Mouse (Mus musculus): ENCODE measurements around the gene Psmg4. TPM values are rescaled to one million over a fixed set of nuclear protein-coding genes. Genes with fewer than 3 reads are reported as not detected.

Gene Psmg4
- polyA plus RNA-seq, 1 experiment from 2014 or later = 124 TPM

DNA sequence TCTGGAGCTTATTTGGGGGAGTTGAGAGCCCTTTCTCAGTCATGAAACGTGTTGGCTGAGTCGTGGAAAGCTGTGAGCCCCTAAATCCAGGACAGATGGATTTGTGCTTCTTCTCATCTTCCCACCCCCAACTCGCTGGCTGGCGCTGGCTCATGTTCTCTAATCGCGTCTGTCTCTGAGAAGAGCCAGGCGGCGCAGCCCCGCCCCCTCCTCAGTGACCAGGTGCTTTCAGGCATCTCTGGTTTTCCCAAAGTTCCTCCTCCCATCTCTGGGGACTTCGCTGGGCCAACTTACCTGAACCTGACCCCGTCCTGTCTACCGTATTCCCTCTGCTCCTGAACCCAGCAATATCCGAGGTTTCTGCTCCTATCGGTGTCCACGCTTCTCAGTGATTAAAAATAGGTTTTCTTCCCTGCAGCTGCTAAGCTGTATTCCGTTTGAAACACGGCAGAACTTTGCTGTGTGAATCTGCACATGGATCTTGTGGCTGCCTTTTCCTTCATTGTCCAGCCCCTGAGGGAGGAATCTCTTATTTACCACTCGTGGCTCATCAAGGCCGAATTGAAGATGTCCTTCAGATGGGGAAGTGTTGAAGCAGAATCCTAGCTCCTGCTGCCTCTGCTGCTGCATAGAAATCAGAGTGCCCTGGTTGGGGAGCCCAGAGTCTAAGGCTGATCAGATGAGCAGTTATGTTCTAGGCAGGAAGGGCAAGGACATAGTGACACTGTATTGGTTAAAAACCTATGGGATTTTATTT is 12.3 kb upstream of the Psmg4 start:
- 15% methylated on average over 19 of the region's 19 CpGs for whole genome bisulfite sequencing
- Histone ChIP-seq H3K4me1 (peaks cover 63% of the 10 kb centered on the region), H3K27ac (replicated peaks) (peak overlapping the region; percentile 97), H3K9me3 (replicated peaks) (no peaks in the 10 kb centered on the region), H3K4me3 (peak overlapping the region; percentile 51), H3K27me3 (ENCODE audit: low read depth, poor library complexity, severe bottlenecking) (no peaks in the 10 kb centered on the region), H3K36me3 (no peaks in the 10 kb centered on the region)
- DNase-seq (ENCODE audit: low spot score) = peak; percentile 49

- H3K27me3 ChIP-seq (ENCODE audit: low read depth, poor library complexity, severe bottlenecking) = no peaks in the 10 kb centered on the region
- peak overlapping the region; percentile 97; the same call in 1 of the 2 replicates for H3K27ac ChIP-seq (replicated peaks)
- H3K9me3 ChIP-seq (replicated peaks) = no peaks in the 10 kb centered on the region
- DNase-seq (ENCODE audit: low spot score) = no peak
- no peak overlapping the region for H3K4me3 ChIP-seq
- H3K36me3 ChIP-seq = no peaks in the 10 kb centered on the region
- 96% methylated on average over 1 of the region's 1 CpGs for WGBS
- peaks cover 70% of the 10 kb centered on the region for H3K4me1 ChIP-seq
These were observed 11.3 kb upstream of the Psmg4 start for GRCm38 (mm10) chr13:34151425-34151824.

- no peak for DNase-seq (ENCODE audit: low spot score)
- Histone ChIP-seq H3K4me1 (peaks cover 59% of the 10 kb centered on the region), H3K27me3 (ENCODE audit: low read depth, poor library complexity, severe bottlenecking) (no peaks in the 10 kb centered on the region), H3K27ac (replicated peaks) (peak overlapping the region; percentile 19; the same call in 1 of the 2 replicates), H3K36me3 (no peaks in the 10 kb centered on the region), H3K4me3 (no peak overlapping the region), H3K9me3 (replicated peaks) (no peaks in the 10 kb centered on the region)
- WGBS = 69% methylated on average over 7 of the region's 7 CpGs
These were observed 10.1 kb upstream of the Psmg4 start for GRCm38 (mm10) chr13:34152695-34153094.

- whole genome bisulfite sequencing = 74% methylated on average over 5 of the region's 5 CpGs
- Histone ChIP-seq H3K27ac (replicated peaks) (peak overlapping the region; percentile 84; the same call in 1 of the 2 replicates), H3K36me3 (no peaks in the 10 kb centered on the region)
These were observed 9.3 kb upstream of the Psmg4 start for GRCm38 (mm10) chr13:34153254-34154011.

GRCm38 (mm10) chr13:34154217-34154930 is 8.4 kb upstream of the Psmg4 start:
- peak; percentile 75 for DNase-seq (ENCODE audit: low spot score)
- Histone ChIP-seq H3K4me1 (peaks cover 43% of the 10 kb centered on the region), H3K27me3 (ENCODE audit: low read depth, poor library complexity, severe bottlenecking) (no peaks in the 10 kb centered on the region), H3K27ac (replicated peaks) (peak overlapping the region; percentile 84), H3K4me3 (no peak overlapping the region), H3K36me3 (no peaks in the 10 kb centered on the region), H3K9me3 (replicated peaks) (no peaks in the 10 kb centered on the region)
- 51% methylated on average over 13 of the region's 13 CpGs for WGBS

More at GRCm38 (mm10) chr13:34153254-34154011, 9.3 kb upstream of the Psmg4 start:
- no peak for DNase-seq (ENCODE audit: low spot score)
- Histone ChIP-seq H3K4me1 (peaks cover 52% of the 10 kb centered on the region), H3K4me3 (no peak overlapping the region), H3K27me3 (ENCODE audit: low read depth, poor library complexity, severe bottlenecking) (no peaks in the 10 kb centered on the region), H3K9me3 (replicated peaks) (no peaks in the 10 kb centered on the region)

DNA sequence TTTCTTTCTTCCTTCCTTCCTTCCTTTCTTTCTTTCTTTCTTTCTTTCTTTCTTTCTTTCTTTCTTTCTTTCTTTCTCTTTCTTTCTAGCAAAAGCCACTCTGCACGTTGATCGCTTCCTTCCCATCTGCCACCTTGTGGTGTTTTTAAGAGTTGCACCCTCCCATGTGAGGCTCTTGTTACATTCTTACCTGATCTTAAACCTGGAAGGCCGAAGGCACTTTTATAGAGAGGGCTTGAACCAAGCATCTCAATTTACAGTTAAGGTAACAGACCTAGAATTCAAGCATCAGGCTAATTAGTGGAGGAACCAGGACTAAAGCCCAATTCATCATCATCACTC is 7.9 kb upstream of the Psmg4 start:
- WGBS = 41% methylated on average over 3 of the region's 3 CpGs
- no peak overlapping the region for H3K4me3 ChIP-seq
- no peaks in the 10 kb centered on the region for H3K36me3 ChIP-seq
- peak; percentile 55 for DNase-seq (ENCODE audit: low spot score)
- H3K4me1 ChIP-seq = peaks cover 37% of the 10 kb centered on the region
- H3K9me3 ChIP-seq (replicated peaks) = no peaks in the 10 kb centered on the region
- H3K27me3 ChIP-seq (ENCODE audit: low read depth, poor library complexity, severe bottlenecking) = no peaks in the 10 kb centered on the region
- H3K27ac ChIP-seq (replicated peaks) = peak overlapping the region; percentile 84

DNA sequence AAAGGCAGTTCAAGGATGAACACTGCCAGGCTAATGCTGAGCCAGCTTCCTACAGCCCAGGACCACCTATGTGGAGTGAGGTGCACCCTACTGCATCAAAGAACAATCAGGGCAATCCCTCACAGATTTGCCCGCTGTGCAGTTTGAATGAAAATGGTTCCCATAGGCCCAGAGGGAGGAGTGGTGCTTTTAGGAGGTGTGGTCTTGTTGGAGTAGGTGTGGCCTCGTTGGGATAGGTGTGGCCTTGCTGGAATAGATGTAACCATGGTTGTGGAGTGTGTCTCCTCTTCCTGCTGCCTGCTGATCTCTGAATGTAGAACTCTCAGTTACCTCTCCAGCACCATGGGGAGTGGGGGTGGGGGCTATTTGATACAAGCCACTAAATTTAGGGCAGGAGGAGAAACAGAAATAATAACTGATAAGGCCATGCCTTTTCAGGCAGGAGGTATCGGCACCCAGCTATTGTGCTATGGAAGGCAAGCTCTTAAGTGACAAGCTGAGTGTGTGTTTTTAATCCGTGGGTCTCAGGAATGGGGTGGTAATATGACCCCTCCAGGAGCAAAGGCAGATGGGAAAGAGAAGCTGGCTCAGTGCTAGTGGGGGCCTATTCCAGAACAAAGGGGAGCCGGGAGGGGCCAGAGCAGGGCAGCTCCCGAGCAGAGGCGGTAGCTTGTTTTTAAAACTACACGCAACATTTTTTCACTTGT is 6.5 kb upstream of the Psmg4 start:
- H3K27ac ChIP-seq (replicated peaks) = 0 out of 2 replicates have a peak overlapping the region, but pooled peaks have one; percentile 24
- no peak for DNase-seq (ENCODE audit: low spot score)
- 70% methylated on average over 8 of the region's 8 CpGs for WGBS

DNA sequence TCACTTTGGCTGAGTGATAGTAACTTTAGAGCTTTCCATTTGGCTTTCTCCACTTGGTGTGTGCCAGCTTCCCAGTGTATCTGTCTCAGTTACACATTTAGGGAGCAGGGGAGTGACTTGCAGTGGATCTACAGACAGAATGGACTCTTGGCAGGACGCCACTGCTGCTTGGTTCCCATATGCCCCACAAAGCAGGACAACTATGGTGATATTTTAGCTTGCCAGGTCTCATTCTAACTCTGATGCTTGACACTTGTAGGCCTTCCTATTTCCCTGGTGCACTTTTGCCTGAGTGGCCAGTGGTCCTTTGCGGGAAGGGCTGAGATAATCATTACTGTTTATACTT is 6.0 kb upstream of the Psmg4 start:
- Histone ChIP-seq H3K27ac (replicated peaks) (0 out of 2 replicates have a peak overlapping the region, but pooled peaks have one; percentile 24), H3K4me3 (no peak overlapping the region), H3K36me3 (no peaks in the 10 kb centered on the region), H3K9me3 (replicated peaks) (no peaks in the 10 kb centered on the region), H3K27me3 (ENCODE audit: low read depth, poor library complexity, severe bottlenecking) (no peaks in the 10 kb centered on the region), H3K4me1 (peaks cover 27% of the 10 kb centered on the region)
- 83% methylated on average over 2 of the region's 2 CpGs for WGBS
- DNase-seq (ENCODE audit: low spot score) = no peak

More for the DNA sequence above, 6.5 kb upstream of the Psmg4 start:
- no peaks in the 10 kb centered on the region for H3K36me3 ChIP-seq
- H3K27me3 ChIP-seq (ENCODE audit: low read depth, poor library complexity, severe bottlenecking) = no peaks in the 10 kb centered on the region
- H3K4me3 ChIP-seq = no peak overlapping the region
- peaks cover 27% of the 10 kb centered on the region for H3K4me1 ChIP-seq
- H3K9me3 ChIP-seq (replicated peaks) = no peaks in the 10 kb centered on the region

- no peak for DNase-seq (ENCODE audit: low spot score)
- Histone ChIP-seq H3K4me3 (no peak overlapping the region), H3K27ac (replicated peaks) (no peak overlapping the region), H3K9me3 (replicated peaks) (no peaks in the 10 kb centered on the region), H3K36me3 (no peaks in the 10 kb centered on the region), H3K27me3 (ENCODE audit: low read depth, poor library complexity, severe bottlenecking) (no peaks in the 10 kb centered on the region), H3K4me1 (peaks cover 34% of the 10 kb centered on the region)
- 85% methylated on average over 3 of the region's 3 CpGs for WGBS
These were observed 5.1 kb upstream of the Psmg4 start for GRCm38 (mm10) chr13:34157596-34158157.

- Histone ChIP-seq H3K27ac (replicated peaks) (no peak overlapping the region), H3K4me1 (peaks cover 35% of the 10 kb centered on the region), H3K27me3 (ENCODE audit: low read depth, poor library complexity, severe bottlenecking) (no peaks in the 10 kb centered on the region), H3K36me3 (0 out of 2 replicates have a peak, but pooled peaks cover 6% of the 10 kb centered on the region), H3K9me3 (replicated peaks) (no peaks in the 10 kb centered on the region), H3K4me3 (no peak overlapping the region)
- WGBS = 91% methylated on average over 1 of the region's 1 CpGs
- DNase-seq (ENCODE audit: low spot score) = no peak
These were observed 2.8 kb upstream of the Psmg4 start for GRCm38 (mm10) chr13:34159926-34160325.

GRCm38 (mm10) chr13:34163304-34163975 is 676 bp downstream of the Psmg4 start:
- no peak for DNase-seq (ENCODE audit: low spot score)
- Histone ChIP-seq H3K4me1 (peaks cover 25% of the 10 kb centered on the region), H3K4me3 (peak overlapping the region; percentile 77), H3K9me3 (replicated peaks) (peaks cover 11% of the 10 kb centered on the region; the same call in 1 of the 2 replicates), H3K27ac (replicated peaks) (peak overlapping the region; percentile 95), H3K36me3 (peaks cover 23% of the 10 kb centered on the region), H3K27me3 (ENCODE audit: low read depth, poor library complexity, severe bottlenecking) (no peaks in the 10 kb centered on the region)
- 48% methylated on average over 12 of the region's 12 CpGs for WGBS

Measured in midbrain, embryonic 10.5 days (tissue).